Mouse (Mus musculus) c-Kit-positive CD71-negative TER-119-negative erythroid progenitor cells, embryonic 14.5 days (primary cell): ENCODE data around the gene Nudt3.

ENCODE experiments used
- DNase-seq: peaks from one replicate; pipeline ENCODE4 v3.0.0-alpha.2; 2013; ENCODE audit warnings: low read depth

Nudt3 gene

DNA sequence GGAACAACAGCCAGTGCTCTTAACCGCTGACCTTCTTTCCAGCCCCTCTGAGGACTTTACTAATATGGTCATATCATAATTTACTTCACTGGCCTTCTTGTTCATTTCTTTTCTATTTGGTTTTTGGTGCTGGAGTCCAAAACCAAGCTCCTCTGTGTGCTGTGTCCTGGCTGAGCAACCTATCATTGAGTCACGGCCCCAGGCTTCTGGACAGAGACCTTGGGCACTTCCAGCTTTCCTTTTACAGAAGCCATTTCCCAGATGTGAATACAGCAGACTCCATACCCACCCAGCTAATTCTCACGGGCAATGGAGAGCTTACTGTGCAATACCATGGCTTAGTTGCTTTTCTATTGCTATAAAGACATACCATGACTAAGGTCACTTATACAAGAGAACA, 23.0 kb downstream of the Nudt3 start:
- no peak for DNase-seq

DNA sequence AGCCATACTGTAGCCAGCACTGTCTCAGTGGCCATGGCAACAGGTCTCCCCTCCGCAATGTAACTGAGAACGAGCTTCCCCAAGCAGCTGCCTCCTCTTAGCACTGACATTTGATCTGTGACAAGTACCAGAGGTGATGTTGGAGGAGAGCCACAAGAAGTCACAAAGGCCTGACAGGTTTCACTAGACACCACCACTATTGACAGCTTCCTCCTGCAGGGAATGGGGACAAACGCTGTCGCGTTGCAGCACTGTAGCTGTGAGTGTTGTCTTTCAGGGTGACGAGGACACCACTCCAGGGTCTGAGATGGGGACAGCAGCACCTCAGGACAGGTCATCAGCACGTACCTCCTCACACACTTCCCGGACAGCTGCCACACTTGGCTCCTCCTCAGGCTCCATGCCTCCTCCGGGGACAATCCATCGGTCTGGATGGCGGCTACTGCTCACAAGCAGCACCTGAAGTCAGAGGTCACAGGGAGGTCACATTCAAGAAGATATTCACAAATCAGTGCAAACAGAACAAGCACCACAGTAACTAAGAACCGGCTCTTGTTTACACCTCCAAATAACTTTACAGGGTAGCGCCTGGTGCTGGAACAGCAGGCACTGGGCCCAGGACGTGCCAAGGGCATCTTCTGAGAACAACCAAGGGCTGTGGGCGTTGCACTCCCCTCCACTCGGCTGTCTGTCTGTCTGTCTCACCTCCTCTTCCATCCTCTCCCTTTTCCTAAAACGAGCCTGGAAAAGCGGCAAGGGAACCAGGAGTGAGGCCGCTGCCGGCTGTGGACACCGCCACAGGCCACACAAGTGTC, 26.7 kb downstream of the Nudt3 start:
- no peak for DNase-seq

DNA sequence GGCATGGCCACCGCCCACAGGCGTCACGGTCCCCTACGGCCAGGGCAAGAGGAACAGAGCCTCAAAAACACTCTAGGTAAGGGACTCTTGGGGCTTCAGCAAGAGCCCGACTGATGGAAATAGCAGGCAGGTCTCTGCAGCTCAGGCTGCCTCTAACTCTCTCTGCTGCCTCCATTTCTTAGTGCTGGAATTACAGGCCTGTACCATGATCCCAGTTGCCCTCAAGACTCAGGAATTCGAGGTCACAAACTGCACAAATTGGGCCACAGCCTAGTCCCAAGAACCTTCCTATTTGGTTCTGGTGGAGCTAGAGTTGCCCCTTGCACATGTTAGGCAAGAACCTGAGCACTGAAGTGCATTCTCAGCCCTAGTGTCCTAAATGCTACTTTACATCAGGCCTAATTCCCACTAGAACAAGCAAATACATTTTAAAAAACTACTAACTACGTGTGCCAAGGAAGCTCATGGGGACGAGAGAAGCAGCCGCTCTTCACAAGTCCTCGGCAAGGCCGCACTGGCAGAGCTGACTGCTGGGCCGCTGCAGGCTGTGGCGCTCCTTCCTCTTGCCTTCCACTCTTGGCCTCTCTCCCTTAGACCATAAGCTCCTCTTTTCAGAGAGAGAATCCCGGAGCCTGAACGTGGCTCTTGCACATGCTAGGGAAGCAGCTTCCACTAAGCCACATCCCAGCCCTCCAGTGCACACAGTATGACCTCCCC, 27.5 kb downstream of the Nudt3 start:
- DNase-seq: no peak

DNA sequence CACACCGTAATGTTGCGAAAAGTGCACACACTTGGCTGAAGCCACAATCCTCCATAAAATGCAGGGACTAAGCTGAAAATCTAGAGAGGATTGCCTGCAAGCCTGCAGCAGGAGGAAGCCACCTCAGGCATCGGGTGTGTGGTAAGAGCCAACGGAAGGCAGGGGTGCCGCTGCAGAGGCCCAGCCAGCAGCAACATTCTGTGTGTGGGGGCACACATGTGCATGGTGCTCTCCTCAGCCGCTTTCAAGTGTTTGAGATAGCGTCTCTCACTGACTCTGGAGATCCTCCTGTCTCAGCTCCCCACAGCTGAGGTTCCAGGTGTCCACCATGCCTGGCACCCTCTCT, 30.8 kb downstream of the Nudt3 start:
- DNase-seq: no peak

DNA sequence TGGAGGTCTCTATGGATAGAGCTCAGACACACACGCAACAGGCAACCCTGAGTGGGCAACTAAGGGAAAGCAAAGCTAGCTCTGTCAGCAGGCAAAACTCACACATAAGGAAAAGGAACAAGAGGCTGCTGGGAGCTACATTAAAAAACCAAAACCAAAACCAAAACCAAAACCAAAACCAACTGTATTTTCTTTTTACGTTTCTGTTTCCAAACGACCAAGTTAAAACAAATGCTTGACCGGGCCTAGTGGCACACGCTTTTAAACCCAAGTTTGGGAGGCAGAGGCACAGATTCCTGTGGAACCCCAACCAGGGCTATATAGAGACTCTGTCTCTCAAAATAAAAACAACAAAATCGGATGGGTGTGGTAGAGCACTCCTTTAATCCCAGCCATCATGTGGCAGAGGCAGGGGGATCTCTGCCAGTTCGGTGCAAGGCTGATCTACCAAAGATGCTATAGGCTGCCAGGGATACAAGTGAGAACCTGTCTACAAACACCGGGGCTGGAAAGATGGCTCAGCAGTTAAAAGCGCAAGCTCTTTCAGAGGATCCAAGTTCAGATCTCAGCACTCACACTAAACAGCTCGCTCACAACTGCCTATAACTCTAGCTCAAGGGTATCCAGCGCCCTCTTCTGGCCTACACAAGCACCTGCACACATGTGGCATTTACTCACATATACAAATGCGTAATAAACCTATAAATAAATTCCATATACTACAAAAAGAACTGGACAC, 31.3 kb downstream of the Nudt3 start:
- no peak for DNase-seq

DNA sequence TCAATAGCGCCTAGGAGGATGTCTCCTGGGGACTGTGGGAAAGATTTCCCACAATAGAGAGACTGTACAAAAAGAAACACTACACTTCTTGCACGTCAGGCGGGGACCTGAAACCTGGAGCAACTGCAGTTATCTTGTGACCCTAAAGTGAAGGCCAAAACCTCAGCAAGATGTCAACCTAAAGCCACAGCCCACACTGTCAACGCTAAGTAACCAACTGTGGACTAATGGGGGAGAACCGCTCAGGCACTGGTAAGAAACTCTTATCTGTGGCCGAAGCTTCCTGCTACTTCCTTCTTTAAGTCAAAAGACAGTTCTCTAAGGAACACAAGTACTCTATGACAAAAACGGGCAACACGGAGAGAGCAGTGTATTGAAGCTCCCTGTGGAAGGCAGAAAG, 35.1 kb downstream of the Nudt3 start:
- DNase-seq: no peak

DNA sequence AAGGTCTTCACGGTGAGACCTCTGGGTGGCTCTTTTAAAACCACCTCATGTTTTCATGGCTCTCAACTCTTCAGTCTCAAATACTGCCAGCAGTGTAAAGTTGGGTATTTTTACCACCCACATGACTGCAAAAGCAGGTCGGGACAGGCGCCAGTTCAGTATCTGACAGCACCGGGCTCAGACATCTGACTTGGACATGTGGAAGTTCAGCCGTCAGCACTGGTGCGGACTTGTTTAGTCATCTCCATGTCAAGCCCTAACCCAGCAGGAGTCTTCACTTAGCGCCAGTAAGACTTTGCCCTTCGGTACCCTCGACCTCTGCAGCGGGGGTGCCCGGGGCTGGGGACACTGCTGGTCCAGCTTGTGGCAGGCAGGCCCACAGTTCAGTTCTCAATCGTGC, 36.0 kb downstream of the Nudt3 start:
- no peak for DNase-seq

DNA sequence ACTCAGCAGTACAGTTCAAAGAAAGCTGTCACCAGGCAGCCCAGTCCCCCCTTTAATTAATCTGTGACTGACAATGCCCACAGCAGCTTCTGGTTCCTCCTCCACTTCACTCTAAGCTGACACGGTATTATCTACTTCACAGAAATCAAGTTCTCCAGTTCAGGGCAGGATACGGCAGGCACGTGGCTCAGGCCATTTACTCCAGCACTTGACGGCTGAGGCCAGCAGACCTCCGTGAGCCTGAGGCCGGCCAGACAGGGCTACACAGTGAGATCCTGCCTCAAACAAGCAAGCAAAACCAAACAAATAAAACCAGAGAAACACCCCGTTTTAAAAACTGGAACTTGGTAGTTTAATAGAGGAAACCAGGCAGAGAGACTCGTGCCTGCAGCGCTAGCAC, 36.6 kb downstream of the Nudt3 start:
- DNase-seq: no peak

DNA sequence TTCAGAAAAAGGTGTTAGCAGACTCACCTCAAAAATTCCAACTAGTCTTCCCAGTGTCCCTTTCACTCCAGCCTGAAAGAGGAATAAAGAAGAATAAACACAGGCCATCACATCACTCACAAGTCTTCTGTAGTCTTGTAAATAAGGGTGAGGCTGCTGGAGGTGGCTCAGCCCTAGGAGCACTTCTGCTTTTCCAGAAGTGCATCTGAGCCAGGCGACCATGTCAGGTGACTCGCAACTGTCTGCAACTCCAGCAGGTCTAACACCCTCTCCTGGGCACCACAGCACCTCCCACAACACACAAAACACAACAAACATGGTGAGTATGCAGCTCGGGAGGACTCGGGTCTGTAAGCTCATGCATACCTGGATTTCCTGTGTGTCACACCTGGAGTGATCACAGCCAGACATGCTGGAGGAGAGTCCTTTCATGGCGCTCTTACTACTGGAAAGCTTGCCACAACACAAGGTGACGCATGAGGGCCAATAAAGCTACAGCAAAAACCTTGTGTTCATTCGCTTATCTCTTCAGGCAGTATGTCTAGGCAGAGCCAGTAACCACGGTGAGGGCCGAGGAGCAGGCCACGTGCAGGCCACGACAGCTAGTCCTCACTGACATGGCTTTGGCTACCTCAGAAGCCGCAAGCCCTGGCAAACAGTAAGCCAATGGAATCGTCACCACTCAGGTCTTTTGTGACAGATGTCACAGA, 40.0 kb downstream of the Nudt3 start:
- no peak for DNase-seq

DNA sequence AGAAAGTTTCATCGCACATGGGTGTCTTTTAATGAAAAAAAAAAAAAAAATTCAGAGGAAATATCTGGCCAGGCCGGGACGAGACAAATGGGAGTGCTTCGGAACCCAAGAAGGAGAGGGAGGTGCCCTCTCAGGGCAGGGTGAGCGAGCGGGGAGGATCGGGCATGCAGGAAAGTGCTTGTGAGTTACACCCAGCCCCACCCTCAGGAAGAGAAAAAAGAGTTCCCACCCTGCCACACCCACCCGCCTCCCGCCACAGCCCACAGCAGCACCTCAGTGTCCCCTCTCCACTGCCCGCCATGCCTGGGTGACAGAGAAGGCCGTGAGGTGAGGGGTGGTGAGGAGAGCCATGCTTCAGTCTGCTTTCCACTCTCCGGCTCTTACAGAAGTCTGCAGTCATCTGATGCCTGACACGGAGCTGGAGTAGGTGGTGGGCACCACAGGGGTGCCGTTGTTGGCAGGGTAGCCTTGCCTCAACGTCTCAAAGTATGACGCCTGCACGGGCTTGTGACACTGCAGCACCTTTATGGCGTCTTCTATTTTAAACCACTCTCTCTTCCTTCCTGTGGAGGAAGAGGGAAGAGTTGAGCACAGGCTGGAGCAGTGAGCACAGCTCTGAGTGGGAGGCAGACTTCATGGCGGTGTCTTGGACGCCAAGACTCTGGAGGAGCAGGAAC, 42.8 kb downstream of the Nudt3 start:
- no peak for DNase-seq

DNA sequence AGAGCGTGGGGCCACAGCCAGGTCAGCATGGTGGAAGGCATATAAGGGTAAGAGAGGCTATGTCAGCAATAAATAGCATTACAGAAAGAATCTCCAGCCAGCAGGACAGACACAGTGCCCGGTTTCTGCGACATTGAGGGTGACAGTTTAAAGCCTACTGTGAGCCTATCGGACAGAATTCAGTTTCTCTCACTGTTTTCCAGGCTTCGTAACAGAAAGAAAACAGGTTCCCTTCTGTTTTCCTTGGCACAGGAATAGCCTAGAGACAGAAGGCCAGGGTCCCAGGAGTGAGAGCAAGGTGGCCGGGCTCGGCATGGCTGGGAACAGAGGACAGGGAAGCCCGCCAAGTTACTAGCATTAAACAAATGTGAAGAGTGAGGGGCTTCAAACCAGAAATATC, 43.5 kb downstream of the Nudt3 start:
- no peak for DNase-seq

DNA sequence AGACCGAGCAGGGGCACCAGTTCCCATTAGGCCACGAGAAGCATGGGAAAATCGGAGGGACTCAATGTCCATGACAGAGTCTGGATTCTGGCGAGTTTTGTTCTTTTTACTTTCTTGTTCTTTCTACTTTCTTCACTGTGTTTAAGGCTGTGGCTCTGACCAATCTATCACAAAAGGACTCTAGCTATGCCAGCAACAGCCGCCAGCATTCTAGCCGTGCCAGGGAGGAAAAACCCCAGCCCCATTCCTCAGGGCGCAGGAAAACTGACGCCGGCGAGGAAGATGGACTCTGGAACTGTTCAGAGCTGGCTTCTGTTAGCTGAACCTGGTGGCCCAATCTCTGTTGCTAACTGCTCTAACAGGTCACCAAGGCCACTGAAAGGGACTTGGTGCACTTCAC, 44.8 kb downstream of the Nudt3 start:
- DNase-seq: no peak

DNA sequence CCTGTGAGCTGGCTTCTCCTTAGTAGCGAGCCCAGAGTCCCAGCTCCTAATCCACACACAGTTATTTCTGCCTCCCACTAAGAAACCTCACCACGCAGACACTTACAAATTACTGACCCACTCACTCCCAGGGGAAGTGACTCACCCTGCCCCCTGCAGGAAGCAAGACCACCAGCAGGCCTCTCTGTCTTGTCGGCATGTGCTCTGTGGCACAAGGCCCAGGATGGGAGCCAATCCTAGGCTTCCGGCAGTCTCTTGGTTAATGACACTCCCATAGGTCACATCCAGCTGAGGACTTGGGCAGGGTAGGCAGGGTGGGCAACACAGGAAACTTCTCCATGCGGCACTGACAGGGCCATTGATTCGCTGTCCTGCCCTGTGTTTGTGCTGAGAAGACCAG, 45.8 kb downstream of the Nudt3 start:
- DNase-seq: no peak

DNA sequence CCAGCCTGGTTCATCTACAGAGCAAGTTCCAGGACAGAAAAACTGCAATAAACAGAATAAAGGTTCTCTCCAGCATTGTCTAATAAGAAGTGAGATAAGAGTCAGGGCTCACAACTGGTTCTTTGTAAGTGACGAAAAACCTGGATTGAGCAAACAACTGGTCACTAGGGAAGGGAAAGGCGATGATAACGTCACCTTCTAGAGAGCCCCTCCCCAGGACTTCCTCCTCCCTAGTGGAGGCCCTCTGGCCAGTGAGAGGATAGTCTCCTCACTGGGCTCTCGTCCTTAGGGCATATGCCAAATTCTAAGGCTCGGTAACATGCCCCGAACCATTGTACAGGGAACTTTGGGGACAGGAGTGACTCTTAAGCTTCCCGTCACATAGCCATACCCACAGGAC, 47.2 kb downstream of the Nudt3 start:
- no peak for DNase-seq

DNA sequence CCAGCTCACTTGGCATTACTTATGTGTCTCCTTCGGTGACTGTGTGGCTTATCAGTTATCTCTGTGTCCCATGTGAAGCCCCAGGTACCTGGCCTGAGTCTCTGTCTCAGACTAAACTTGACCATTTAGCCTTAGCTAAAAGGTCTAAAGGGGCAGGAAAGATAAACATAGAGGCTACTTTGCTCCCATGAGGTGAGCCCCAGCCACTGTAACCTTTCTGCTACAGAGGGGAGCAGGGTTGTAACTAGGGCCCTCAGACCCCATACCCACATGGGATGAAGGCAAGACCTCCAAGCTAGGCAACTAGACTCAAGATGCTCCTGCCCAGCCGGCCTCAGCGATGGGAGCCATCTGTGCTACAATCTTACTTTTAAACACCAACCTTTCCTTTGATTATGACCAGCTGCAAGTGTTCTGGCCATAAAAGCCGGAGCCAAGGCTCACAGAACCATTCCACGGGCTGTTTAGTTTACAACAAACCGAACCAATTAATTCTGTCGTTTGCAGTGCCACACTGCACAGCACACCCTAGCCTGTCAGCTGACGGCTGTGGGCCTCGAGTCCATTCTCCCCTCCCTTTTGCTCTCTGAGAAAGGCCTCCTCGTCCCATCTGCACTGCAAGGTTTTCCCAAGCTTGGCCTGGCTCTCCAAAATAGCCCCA, 48.0 kb downstream of the Nudt3 start:
- DNase-seq: no peak

DNA sequence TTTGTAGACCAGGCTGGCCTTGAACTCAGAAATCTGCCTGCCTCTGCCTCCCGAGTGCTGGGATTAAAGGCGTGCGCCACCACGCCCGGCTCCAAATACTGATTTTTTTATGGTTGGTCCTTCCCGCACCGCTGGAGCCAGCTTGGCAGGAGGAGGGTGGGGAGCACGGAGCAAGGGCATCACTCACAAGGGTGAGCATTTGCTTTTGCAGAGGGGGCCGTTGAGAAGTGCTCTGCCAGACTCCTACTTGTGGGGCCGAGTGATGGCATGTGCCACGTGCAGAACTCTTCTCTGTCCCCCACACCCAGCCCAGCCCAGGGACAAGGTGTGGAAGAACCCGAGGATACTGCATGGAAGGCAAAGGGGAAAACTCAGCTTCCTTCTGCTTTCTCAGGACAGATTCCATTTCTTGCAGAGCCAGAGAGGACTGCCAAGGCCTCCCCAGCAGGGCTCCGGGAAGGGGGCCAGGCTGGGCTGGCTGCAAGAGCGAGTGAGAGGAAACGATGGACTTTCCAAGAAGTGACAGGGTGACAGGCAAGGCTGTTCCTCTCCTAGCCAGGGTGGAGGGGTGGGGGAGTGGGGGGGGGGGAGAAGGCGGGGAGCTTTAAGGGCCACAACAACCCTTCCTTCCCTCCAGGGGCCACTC, 48.7 kb downstream of the Nudt3 start:
- DNase-seq: no peak

DNA sequence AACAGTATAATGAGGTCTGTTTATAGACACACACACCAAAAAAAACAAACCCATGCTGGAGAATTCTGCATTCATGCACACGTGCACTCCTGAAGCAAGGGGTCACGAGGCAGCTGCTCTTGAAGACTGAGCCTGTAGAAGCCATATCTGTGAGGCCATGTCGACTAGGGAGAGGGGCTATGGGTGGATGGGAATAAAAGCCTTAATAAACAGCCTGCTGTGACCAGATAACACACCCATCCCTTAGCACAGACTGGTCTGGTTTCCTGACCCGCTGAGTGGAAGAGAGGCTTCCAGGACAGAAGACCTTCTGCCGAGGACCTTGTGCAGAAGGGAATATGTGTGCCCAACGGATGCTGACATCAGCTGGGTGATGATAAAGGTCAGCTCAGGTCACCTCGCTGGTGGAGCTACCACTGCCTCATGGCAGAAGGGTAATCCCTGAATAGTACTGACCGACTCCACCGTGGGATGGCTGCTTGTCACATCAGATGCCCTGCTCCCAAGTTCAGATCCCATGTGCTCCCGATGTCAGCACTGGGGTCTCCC, 49.4 kb downstream of the Nudt3 start:
- DNase-seq: no peak

DNA sequence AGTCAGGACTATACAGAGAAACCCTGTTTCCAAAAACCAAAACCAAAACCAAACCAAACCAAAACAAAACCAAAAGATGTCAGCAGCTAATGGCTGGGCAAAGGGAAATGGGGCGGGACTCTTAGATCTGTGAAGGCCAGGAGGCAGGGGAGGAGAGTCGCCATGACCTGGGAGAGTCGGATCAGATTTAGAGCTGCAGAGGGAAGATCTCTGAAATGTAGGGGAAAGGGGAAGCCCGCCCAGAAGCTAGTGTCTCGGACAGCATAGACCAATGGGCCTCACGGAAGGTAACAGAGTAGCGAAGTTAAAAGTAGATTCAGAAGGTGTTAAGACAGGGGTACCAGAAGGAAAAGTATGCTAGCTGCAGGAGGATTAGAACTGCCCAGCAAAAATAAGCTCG, 52.0 kb downstream of the Nudt3 start:
- no peak for DNase-seq

DNA sequence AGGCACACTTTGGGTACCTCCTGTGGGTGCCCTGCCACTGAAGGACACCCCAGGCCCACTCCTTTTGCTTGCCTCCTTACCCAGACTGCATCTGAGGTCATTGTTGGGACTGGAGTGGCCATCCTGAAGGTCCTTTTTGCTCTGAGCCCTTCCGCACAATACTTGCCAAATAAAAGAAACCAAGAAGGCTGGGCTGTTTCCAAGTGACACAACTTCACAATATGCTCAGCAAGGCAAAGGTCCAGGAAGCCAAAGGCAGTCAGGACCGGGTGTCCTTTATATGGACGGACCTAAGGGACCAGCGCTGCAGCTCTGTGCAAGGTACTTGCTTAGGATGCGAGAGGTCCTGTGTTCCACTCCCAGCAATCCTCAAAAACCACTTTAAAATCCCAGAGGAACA, 55.1 kb downstream of the Nudt3 start:
- no peak for DNase-seq

DNA sequence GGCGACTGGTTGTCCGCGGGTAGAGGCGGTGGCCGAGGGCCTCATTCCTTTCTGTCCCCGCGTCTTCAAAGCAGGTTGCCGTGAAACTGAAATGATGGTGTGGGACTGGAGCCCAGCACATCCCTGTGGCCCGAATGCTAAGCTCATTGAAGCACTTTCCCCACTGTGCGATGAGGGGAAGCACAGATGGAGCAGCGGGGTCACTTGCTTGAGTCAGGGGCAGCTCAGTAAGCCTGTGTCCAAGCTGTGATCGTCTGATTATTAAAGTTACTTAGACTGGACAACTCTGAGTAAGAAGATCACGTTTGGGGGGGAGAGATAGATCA, 57.4 kb downstream of the Nudt3 start:
- DNase-seq: no peak
